Mouse (Mus musculus) liver, postnatal 0 days (tissue): ENCODE measurements at regions not wholly inside any gene's neighbourhood (a gene's known extent, or its start where the extent isn't known, plus 50 kb on each side); places are given as distances from the start of the nearest gene placed in this dataset.

ENCODE experiments used
- ATAC-seq: fragments of 200-750 bp; cut with Nextera tagmentation; 2 replicates; pipeline ENCODE4 v1.8.0; 2017; ENCODE audit warnings: mild to moderate bottlenecking, moderate library complexity
- DNase-seq: peaks from one replicate; pipeline ENCODE4 v3.0.0-alpha.2; 2016
- H3K27ac ChIP-seq: fragments of 300-500 bp; sonication (generic); 2 replicates; pipeline ENCODE4 v1.5.1; 2014; ENCODE audit warnings: antibody characterized with exemption, moderate library complexity, mild to moderate bottlenecking, low read depth
- H3K27me3 ChIP-seq: fragments of 300-500 bp; sonication (generic); 2 replicates; pipeline ENCODE4 v1.6.1; 2014; ENCODE audit warnings: low read length, control low read depth, mixed read lengths; ENCODE audit not compliant: insufficient read depth
- H3K36me3 ChIP-seq: fragments of 300-500 bp; sonication (generic); replicated peaks from 2 replicates; pipeline ENCODE4 v1.6.1; 2014; ENCODE audit warnings: mild to moderate bottlenecking, control low read depth, low read length, moderate library complexity, mixed read lengths; ENCODE audit not compliant: insufficient read depth
- H3K4me1 ChIP-seq: fragments of 300-500 bp; sonication (generic); 2 replicates; pipeline ENCODE4 v1.6.1; 2014; ENCODE audit warnings: antibody characterized with exemption, mild to moderate bottlenecking, control low read depth; ENCODE audit not compliant: insufficient read depth
- H3K4me2 ChIP-seq: fragments of 300-500 bp; sonication (generic); 2 replicates; pipeline ENCODE4 v1.6.1; 2014; ENCODE audit warnings: low read depth, mild to moderate bottlenecking, low read length, moderate library complexity, mixed read lengths
- H3K4me3 ChIP-seq: fragments of 300-500 bp; sonication (generic); 2 replicates; pipeline ENCODE4 v1.5.1; 2014; ENCODE audit warnings: low read depth, low read length
- H3K9ac ChIP-seq: fragments of 300-500 bp; sonication (generic); replicated peaks from 2 replicates; pipeline ENCODE4 v1.6.1; 2014; ENCODE audit warnings: mild to moderate bottlenecking, moderate library complexity
- H3K9me3 ChIP-seq: fragments of 300-500 bp; sonication (generic); 2 replicates; pipeline ENCODE4 v1.6.1; 2016; ENCODE audit warnings: mild to moderate bottlenecking, control low read depth, low read length, mixed read lengths
- CTCF ChIP-seq: sonication (generic); IDR thresholded peaks from 2 replicates; pipeline ENCODE4 v1.5.1; 2016; ENCODE audit warnings: antibody characterized with exemption, low read depth
- EP300 ChIP-seq: IDR thresholded peaks from 2 replicates; pipeline ENCODE4 v1.6.1; 2016; ENCODE audit warnings: antibody characterized with exemption, low read depth, mild to moderate bottlenecking
- WGBS: fragments of 180-500 bp; shearing (Covaris S2); extraction: QIAGEN DNeasy Blood & Tissue Kit; methylation state at CpG from one replicate; pipeline ENCODE4 v1.1.7; 2014; ENCODE audit not compliant: insufficient replicate concordance; 5-methylcytosine and 5-hydroxymethylcytosine counted together

DNA sequence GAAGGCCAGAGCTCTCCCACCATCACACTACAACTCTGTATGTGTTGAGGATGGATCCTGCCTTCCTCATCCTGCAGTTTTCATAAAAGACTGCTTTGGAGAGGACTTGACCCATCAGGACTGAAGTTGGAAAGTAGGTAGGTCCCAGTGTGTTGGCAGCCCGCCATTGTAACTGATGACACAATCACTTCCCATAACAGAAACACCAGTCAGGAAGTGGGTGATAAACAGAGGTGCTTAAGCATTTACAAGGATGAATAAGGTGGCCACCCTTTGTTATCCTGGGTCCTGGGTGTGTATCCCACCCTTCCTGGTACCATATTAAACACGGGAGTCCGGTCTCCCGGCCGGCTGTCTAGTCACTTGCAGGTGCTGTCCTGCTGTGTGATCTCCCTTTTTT lies 118.3 kb downstream of the Snx10 start:
- Histone ChIP-seq H3K4me1 (peaks cover 5% of the 10 kb centered on the region), H3K9ac (no peak overlapping the region), H3K36me3 (no peaks in the 10 kb centered on the region), H3K27me3 (no peaks in the 10 kb centered on the region), H3K27ac (peak overlapping the region; percentile 41; the same call in 1 of the 2 replicates), H3K9me3 (no peaks in the 10 kb centered on the region), H3K4me2 (no peak overlapping the region), H3K4me3 (no peak overlapping the region)
- 76% methylated on average over 5 of the region's 5 CpGs for WGBS
- DNase-seq (peak; percentile 76), ATAC-seq (no peak)
- no peak for TF ChIP-seq EP300
- TF ChIP-seq CTCF = no peak

GRCm38 (mm10) chr6:51648813-51649212 lies 125.1 kb downstream of the Snx10 start:
- DNase-seq (no peak), ATAC-seq (no peak)
- WGBS = 88% methylated on average over 7 of the region's 7 CpGs
- no peak overlapping the region for H3K4me3 ChIP-seq
- no peaks in the 10 kb centered on the region for H3K27me3 ChIP-seq
- no peak overlapping the region for H3K9ac ChIP-seq
- H3K4me2 ChIP-seq = no peak overlapping the region
- H3K36me3 ChIP-seq = no peaks in the 10 kb centered on the region
- no peaks in the 10 kb centered on the region for H3K9me3 ChIP-seq
- no peak for TF ChIP-seq EP300
- TF ChIP-seq CTCF = no peak
- H3K27ac ChIP-seq = no peak overlapping the region
- no peaks in the 10 kb centered on the region for H3K4me1 ChIP-seq

DNA sequence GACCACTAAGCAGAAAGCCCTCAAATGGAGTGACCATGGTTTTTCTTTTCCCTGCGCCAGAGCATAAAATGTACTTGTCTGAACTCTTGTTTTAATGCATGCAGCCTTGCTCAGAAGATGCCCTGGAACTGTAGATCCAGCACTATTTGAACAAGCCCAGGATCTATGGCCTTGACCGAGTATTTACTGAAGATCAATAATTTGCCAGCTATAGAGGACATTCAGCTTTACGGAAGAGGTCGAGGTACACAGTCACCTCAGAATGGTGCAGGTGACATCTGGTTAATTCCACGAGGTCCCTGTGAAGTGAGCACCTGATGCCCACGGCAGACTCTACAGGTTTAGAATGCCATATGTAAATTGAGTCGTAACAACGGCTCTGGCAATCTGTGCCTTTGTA lies 130.1 kb downstream of the Snx10 start:
- H3K4me2 ChIP-seq = no peak overlapping the region
- H3K9ac ChIP-seq = no peak overlapping the region
- H3K4me3 ChIP-seq = no peak overlapping the region
- 62% methylated on average over 8 of the region's 8 CpGs for WGBS
- H3K27ac ChIP-seq = peak overlapping the region; percentile 44; the same call in 1 of the 2 replicates
- ATAC-seq (peak; percentile 59; the same call in 1 of the 2 replicates), DNase-seq (no peak)
- no peaks in the 10 kb centered on the region for H3K9me3 ChIP-seq
- TF ChIP-seq EP300 (peak; percentile 20; the same call in 1 of the 2 replicates), CTCF (no peak)
- H3K4me1 ChIP-seq = peaks cover 9% of the 10 kb centered on the region
- H3K36me3 ChIP-seq = no peaks in the 10 kb centered on the region
- no peaks in the 10 kb centered on the region for H3K27me3 ChIP-seq

GRCm38 (mm10) chr6:51654991-51655390 lies 131.3 kb downstream of the Snx10 start:
- Histone ChIP-seq H3K36me3 (no peaks in the 10 kb centered on the region), H3K27me3 (no peaks in the 10 kb centered on the region), H3K4me1 (peaks cover 9% of the 10 kb centered on the region), H3K4me3 (no peak overlapping the region), H3K9ac (no peak overlapping the region), H3K9me3 (no peaks in the 10 kb centered on the region), H3K27ac (no peak overlapping the region), H3K4me2 (no peak overlapping the region)
- DNase-seq (no peak), ATAC-seq (no peak)
- TF ChIP-seq EP300 = no peak
- peak; percentile 34; the same call in 1 of the 2 replicates for TF ChIP-seq CTCF
- WGBS = 82% methylated on average over 4 of the region's 4 CpGs

- Histone ChIP-seq H3K4me1 (peaks cover 9% of the 10 kb centered on the region), H3K27me3 (no peaks in the 10 kb centered on the region), H3K9me3 (no peaks in the 10 kb centered on the region), H3K4me3 (no peak overlapping the region), H3K4me2 (no peak overlapping the region), H3K36me3 (no peaks in the 10 kb centered on the region), H3K9ac (no peak overlapping the region), H3K27ac (no peak overlapping the region)
- DNase-seq = no peak
- TF ChIP-seq CTCF = no peak
- TF ChIP-seq EP300 = no peak
- WGBS = 87% methylated on average over 7 of the region's 7 CpGs
- ATAC-seq = no peak
Measured at GRCm38 (mm10) chr6:51656078-51656477, 132.4 kb downstream of the Snx10 start.

DNA sequence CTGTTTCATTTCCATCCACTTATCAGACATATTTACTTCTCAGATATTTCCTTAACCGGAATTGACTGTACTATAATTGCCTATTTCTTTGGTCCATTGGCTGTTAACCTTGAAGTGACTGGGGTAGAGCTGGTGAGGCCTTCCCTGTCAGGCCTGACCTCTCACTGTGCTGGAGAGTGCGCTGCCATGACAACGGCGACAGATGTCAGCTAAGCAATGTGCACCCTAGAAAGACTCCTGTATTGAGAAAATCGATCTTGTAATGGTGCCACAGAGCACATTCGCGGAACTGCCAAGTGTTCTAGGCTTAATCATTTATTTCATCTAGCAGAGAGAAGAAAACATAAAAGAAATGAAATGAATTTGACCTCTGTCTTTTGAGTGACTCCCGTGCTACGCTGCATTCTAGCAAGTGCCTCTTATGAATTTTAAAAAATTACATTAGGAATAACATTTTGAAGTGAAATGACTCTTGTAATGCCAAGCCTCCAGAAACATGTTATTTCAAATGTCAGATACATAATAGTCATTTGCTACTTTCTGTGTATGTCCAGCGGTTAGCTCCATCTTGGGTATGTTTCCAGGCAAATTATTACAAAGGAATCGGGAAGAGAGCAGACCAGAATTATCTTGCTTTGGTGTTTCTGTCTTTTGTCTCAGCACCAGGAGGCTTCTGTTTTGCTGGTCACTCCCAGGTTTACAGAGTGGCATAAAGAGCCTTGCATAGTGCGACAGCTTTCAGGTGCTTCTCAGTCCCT lies 133.4 kb downstream of the Snx10 start:
- H3K9ac ChIP-seq = no peak overlapping the region
- H3K27ac ChIP-seq = no peak overlapping the region
- ATAC-seq (peak; percentile 40; the same call in 1 of the 2 replicates), DNase-seq (peak; percentile 33)
- peaks cover 9% of the 10 kb centered on the region for H3K4me1 ChIP-seq
- no peak overlapping the region for H3K4me2 ChIP-seq
- no peaks in the 10 kb centered on the region for H3K27me3 ChIP-seq
- no peak overlapping the region for H3K4me3 ChIP-seq
- no peaks in the 10 kb centered on the region for H3K36me3 ChIP-seq
- no peaks in the 10 kb centered on the region for H3K9me3 ChIP-seq
- WGBS = 65% methylated on average over 12 of the region's 12 CpGs
- no peak for TF ChIP-seq CTCF
- TF ChIP-seq EP300 = no peak
